ENCODE assay signal across 7 mouse cellular contexts in genomic region chr5:125533225-125533900, GRCm38 (mm10). TPM values are rescaled to one million over a fixed set of nuclear protein-coding genes. Genes with fewer than 3 reads are reported as not detected.
DNase-seq lines count a peak whose midpoint lies in the region; ATAC-seq and TF ChIP-seq lines count a peak whose summit lies in the region.

No protein-coding gene starts in this region.

- peaks cover 61% of the 10 kb centered on the region for H3K4me1 ChIP-seq in E14TG2a.4 (replicated peaks; ENCODE audit: low read depth, low read length)
- peaks cover 4% of the 10 kb centered on the region for H3K4me1 ChIP-seq in ES-Bruce4 (ENCODE audit: control insufficient read depth, insufficient read depth, low read length)
- peaks cover 36% of the 10 kb centered on the region for H3K4me1 ChIP-seq in hindbrain, embryonic 13.5 days (replicated peaks)
- peaks cover 41% of the 10 kb centered on the region for H3K4me1 ChIP-seq in midbrain, embryonic 12.5 days

- no peak for TF ChIP-seq EP300 in ES-Bruce4 (IDR thresholded peaks at IDR 0.05; ENCODE audit: insufficient read depth, low read depth, low read length)

- TF ChIP-seq CTCF in E14TG2a.4 (conservative IDR thresholded peaks at IDR 0.05; ENCODE audit: low read length) = no peak
- TF ChIP-seq CTCF in ES-Bruce4 (IDR thresholded peaks at IDR 0.05; ENCODE audit: low read depth, low read length) = no peak

- no peak overlapping the region for H3K27ac ChIP-seq in ES-Bruce4 (ENCODE audit: insufficient read depth, low read length)
- H3K27ac ChIP-seq in hindbrain, embryonic 13.5 days = peak overlapping the region; percentile 78
- no peak overlapping the region for H3K27ac ChIP-seq in midbrain, embryonic 12.5 days (replicated peaks)

- H3K4me2 ChIP-seq in hindbrain, embryonic 13.5 days = peak overlapping the region; percentile 94
- peak overlapping the region; percentile 95 for H3K4me2 ChIP-seq in midbrain, embryonic 12.5 days (replicated peaks)

- H3K27me3 ChIP-seq in E14TG2a.4 (ENCODE audit: insufficient read depth, low read length) = peaks cover 86% of the 10 kb centered on the region
- peaks cover 9% of the 10 kb centered on the region; the same call in 1 of the 2 replicates for H3K27me3 ChIP-seq in ES-Bruce4 (ENCODE audit: control insufficient read depth, insufficient read depth, low read length, poor library complexity, severe bottlenecking)
- H3K27me3 ChIP-seq in hindbrain, embryonic 13.5 days = peaks cover 77% of the 10 kb centered on the region
- H3K27me3 ChIP-seq in midbrain, embryonic 12.5 days = peaks cover 80% of the 10 kb centered on the region

- H3K9me3 ChIP-seq in E14TG2a.4 (ENCODE audit: low read length) = no peaks in the 10 kb centered on the region
- H3K9me3 ChIP-seq in ES-Bruce4 (replicated peaks; ENCODE audit: control insufficient read depth, insufficient read depth, low read length, poor library complexity, severe bottlenecking) = no peaks in the 10 kb centered on the region
- no peaks in the 10 kb centered on the region for H3K9me3 ChIP-seq in hindbrain, embryonic 13.5 days
- no peaks in the 10 kb centered on the region for H3K9me3 ChIP-seq in midbrain, embryonic 12.5 days

- no peak for DNase-seq in adrenal gland, postnatal 4 days (ENCODE audit: low spot score in 2 of 2)

- H3K4me3 ChIP-seq in E14TG2a.4 (replicated peaks; ENCODE audit: low read length) (peak overlapping the region; percentile 82), ES-Bruce4 (ENCODE audit: low read depth, low read length) (peak overlapping the region; percentile 58)
- H3K4me3 ChIP-seq in hindbrain, embryonic 13.5 days = peak overlapping the region; percentile 65
- H3K4me3 ChIP-seq in midbrain, embryonic 12.5 days = peak overlapping the region; percentile 58

- H3K36me3 ChIP-seq in E14TG2a.4 (ENCODE audit: insufficient read depth, low read length) = no peaks in the 10 kb centered on the region
- no peaks in the 10 kb centered on the region for H3K36me3 ChIP-seq in ES-Bruce4 (ENCODE audit: control insufficient read depth, insufficient read depth, low read length, poor library complexity, severe bottlenecking)
- H3K36me3 ChIP-seq in hindbrain, embryonic 13.5 days = no peaks in the 10 kb centered on the region
- H3K36me3 ChIP-seq in midbrain, embryonic 12.5 days = no peaks in the 10 kb centered on the region

- peak overlapping the region; percentile 83 for H3K9ac ChIP-seq in ES-Bruce4 (ENCODE audit: low read depth, poor library complexity, severe bottlenecking)
- peak overlapping the region; percentile 82 for H3K9ac ChIP-seq in hindbrain, embryonic 13.5 days
- peak overlapping the region; percentile 59; the same call in 1 of the 2 replicates for H3K9ac ChIP-seq in midbrain, embryonic 12.5 days (replicated peaks)

- under 1% methylated on average over 24 of the region's 24 CpGs for WGBS in hindbrain, embryonic 13.5 days
- WGBS in midbrain, embryonic 12.5 days = 1% methylated on average over 24 of the region's 24 CpGs

- no peak for TF ChIP-seq POLR2A in ES-Bruce4 (IDR thresholded peaks at IDR 0.05; ENCODE audit: insufficient read depth, low read length)

- no peak for ATAC-seq in hindbrain, embryonic 13.5 days (ENCODE audit: low FRiP score)
- ATAC-seq in midbrain, embryonic 12.5 days (ENCODE audit: low FRiP score, low read depth) = no peak
- no peak for ATAC-seq in megakaryocyte progenitor cell, adult 5-6 weeks (replicated peaks; ENCODE audit: poor library complexity)
- no peak for ATAC-seq in granulocyte monocyte progenitor cell, adult 5-6 weeks (replicated peaks; ENCODE audit: poor library complexity, severe bottlenecking)

RNA-seq across cellular contexts. Expression of gene Tmem132b, which starts 1.8 kb away (rescaled TPM):
- polyA plus RNA-seq in ES-Bruce4 (2011; ENCODE audit: insufficient read depth, insufficient read length, low read depth, missing spikeins) = 0.15 and 0.20 TPM in 2 replicates
- 3.0 and 3.4 TPM in 2 replicates for polyA plus RNA-seq in hindbrain, embryonic 13.5 days (2015; fragmentation: Nextera tagmentation; extraction: Ambion mirVana)
- 1.4 and 1.8 TPM in 2 replicates for polyA plus RNA-seq in midbrain, embryonic 12.5 days (2016; fragmentation: Nextera tagmentation; extraction: Ambion mirVana)
- total RNA-seq in adrenal gland, postnatal 4 days (2021) = 1 to 10 TPM; 1.8 to 2.2 TPM
- not detected in 2 replicates for total RNA-seq in megakaryocyte progenitor cell, adult 5-6 weeks (2015)
- not detected in 2 replicates for total RNA-seq in megakaryocyte progenitor cell, adult 5-6 weeks (2017)
- total RNA-seq in granulocyte monocyte progenitor cell, adult 5-6 weeks (2014; fragmentation: Nextera tagmentation) = not detected in 2 replicates
- not detected in 2 replicates for total RNA-seq in granulocyte monocyte progenitor cell, adult 5-6 weeks (2017)

RNA-seq across cellular contexts. Expression of gene Aacs, which starts 57.7 kb away (rescaled TPM):
- polyA plus RNA-seq in ES-Bruce4 (2011; ENCODE audit: insufficient read depth, insufficient read length, low read depth, missing spikeins) = 23.2 and 26.3 TPM in 2 replicates
- 60.0 and 62.4 TPM in 2 replicates for polyA plus RNA-seq in hindbrain, embryonic 13.5 days (2015; fragmentation: Nextera tagmentation; extraction: Ambion mirVana)
- 58.8 and 62.7 TPM in 2 replicates for polyA plus RNA-seq in midbrain, embryonic 12.5 days (2016; fragmentation: Nextera tagmentation; extraction: Ambion mirVana)
- 10 to 100 TPM; 12.8 to 18.9 TPM for total RNA-seq in adrenal gland, postnatal 4 days (2021)
- total RNA-seq in megakaryocyte progenitor cell, adult 5-6 weeks (2015) = 3.8 and 6.0 TPM in 2 replicates
- 10.4 and 12.7 TPM in 2 replicates for total RNA-seq in megakaryocyte progenitor cell, adult 5-6 weeks (2017)
- total RNA-seq in granulocyte monocyte progenitor cell, adult 5-6 weeks (2014; fragmentation: Nextera tagmentation) = 10.3 and 15.1 TPM in 2 replicates
- 11.7 and 12.2 TPM in 2 replicates for total RNA-seq in granulocyte monocyte progenitor cell, adult 5-6 weeks (2017)
